Mouse (Mus musculus) right cerebral cortex, postnatal 4 days (tissue): Measurements from ENCODE around the gene Ptprn2.
A peak's percentile ranks its signal among the peaks of the same experiment; 100 is the strongest.

Experiments used
- DNase-seq: peaks from one replicate; pipeline ENCODE4 v3.0.0-alpha.2; 2022

The Ptprn2 gene

GRCm38 (mm10) chr12:117023235-117023634, 537.7 kb downstream of the Ptprn2 start:
- no peak for DNase-seq

DNA sequence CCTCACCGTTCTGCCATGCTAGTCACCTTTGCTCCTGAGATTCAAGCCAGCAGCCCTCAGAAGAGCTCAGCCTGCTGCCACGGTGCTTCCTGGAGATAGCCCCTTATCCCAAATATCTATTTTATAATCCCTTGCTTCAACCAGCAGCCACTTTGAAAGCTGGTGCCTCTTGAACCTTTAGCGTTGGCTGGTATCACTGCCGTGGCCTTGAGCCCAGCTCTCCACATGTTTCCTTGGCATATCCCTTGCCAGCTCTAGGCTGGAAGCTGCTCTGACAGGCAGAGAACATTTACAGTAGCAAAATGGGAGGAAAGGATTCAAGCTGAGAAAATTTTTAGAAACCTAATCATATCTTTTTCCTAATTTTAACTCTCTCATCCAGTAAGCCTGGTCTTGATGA, 539.4 kb downstream of the Ptprn2 start:
- peak; percentile 55 for DNase-seq

GRCm38 (mm10) chr12:117025676-117026075, 540.2 kb downstream of the Ptprn2 start:
- no peak for DNase-seq

GRCm38 (mm10) chr12:117027351-117027750, 541.8 kb downstream of the Ptprn2 start:
- DNase-seq = no peak

DNA sequence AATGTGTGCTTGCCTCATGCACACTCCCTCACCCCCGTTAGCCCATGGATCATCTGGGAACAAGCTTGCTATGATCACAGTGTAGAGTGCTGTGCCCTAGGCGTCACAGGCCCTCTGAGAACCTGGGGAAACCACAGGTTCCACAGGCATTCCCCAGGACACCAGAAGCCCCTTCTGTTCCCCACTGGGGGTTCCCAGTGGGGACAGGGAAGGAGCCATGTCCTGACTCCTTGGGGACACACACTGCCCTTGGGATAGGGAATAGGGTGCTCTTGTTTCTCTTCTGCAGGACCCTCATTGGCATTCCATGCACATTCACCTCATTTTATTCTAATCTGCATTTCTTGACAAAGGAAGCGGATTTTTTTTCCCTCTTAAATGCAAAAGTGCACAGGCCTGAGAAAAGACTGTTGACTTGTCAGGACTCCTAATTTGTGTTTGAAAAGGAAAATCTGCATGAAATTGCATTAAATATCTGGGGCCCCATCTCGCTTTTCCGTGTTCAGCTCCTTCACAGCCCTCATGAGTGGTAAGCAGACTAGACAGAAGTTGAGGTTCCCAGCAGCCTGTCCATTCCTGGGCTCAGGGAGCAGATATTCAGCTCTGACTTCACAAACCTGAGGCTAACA, 542.9 kb downstream of the Ptprn2 start:
- DNase-seq = no peak

DNA sequence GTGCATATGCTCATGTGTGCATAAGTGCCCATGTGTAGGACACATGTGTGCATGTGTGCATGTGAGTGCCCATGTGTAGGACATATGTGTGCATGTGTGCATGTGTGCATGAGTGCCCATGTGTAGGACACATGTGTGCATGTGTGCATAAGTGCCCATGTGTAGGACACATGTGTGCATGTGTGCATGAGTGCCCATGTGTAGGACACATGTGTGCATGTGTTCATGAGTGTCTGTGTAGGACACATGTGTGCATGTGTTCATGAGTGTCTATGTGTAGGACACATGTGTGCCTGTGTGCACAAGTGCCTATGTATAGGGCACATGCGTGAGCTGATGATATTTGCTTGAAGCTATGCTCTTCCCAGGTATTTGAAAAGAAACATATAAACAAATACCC, 547.7 kb downstream of the Ptprn2 start:
- DNase-seq = no peak

GRCm38 (mm10) chr12:117034506-117034905, 549.0 kb downstream of the Ptprn2 start:
- DNase-seq = no peak

DNA sequence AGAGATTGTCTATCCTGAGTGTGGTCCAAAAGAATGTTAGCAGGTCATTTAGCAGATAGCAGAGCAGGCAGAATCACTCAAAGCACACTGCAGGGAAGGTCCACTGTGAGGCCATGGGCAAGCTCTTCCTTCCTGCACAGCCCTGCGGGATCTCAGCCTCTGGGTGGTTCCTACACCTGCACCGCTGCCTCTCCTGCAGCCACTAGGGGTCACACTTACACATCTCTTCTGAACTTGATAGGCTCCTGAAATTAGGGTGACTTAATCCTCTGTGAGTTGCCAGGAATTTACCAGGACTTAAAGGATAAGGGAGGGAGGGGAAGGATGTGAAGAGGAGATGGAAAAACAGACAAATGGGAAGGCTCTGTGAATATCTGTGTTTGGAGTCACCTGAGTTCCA, 549.7 kb downstream of the Ptprn2 start:
- peak; percentile 56 for DNase-seq

- DNase-seq = no peak
These were observed 553.9 kb downstream of the Ptprn2 start for GRCm38 (mm10) chr12:117039411-117039810.

GRCm38 (mm10) chr12:117041409-117041808, 555.9 kb downstream of the Ptprn2 start:
- DNase-seq = no peak

- no peak for DNase-seq
These were observed 557.2 kb downstream of the Ptprn2 start for GRCm38 (mm10) chr12:117042706-117043105.

DNA sequence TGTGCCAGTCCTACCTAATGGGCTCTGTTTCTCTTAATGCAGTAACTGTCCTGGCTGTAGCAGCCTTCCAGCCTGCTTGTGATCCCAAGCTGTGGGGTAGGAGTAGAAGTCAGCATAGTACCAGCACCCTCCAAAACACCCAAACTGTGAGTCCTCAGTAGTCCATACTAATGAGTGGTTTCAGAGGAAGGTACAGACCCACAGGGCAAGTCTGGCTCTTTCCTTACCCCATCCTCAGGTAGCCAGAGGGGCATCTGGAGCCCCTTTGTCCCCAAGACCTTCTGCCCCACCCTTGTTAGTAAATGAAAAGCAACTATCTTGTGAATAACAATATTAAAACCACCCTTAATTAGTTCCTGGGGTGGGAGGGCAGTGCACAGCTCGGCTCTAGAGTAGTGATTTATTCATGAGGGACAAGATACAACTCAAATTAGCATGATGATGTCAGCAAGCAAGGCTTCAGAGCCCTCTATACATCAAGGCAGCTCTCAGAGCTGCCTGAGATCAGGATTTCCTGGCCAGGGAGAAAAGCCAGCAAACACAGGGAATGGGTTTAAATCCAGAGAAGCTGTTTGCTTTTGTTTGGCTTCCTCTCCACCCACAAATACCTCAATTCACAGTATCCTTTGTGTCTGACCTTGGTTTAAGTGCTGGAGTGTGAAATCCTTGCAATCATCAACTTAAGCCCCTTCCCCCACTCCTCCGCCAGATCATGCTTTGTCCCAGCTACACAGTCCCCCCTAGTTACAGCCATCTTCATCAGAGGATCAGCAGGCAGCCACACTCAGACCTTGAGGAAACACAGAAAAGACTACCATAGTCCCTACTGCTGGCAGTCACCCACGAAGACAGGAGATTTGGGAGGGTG, 562.1 kb downstream of the Ptprn2 start:
- no peak for DNase-seq

DNA sequence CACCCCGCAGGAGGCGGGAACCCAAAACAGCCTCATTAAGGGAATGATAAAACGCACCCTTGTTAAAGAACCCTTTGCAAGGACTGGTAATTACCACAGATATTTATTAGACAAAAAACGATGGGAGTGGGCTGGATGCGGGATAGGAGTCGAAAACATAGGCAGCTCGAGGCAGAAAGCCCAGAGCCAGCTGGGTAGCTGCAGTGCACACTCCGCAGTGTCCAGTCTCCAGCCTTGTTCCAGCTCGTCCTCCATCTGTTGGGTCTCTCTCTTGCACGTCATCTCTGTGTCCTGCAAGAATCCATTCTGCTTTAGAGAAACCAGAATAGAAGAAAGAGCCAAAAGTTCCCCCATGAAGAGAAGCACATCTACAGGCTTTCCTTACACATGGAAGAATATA, 564.3 kb downstream of the Ptprn2 start:
- DNase-seq = no peak

- DNase-seq = no peak
These were observed 567.8 kb downstream of the Ptprn2 start for GRCm38 (mm10) chr12:117053223-117053850.

DNA sequence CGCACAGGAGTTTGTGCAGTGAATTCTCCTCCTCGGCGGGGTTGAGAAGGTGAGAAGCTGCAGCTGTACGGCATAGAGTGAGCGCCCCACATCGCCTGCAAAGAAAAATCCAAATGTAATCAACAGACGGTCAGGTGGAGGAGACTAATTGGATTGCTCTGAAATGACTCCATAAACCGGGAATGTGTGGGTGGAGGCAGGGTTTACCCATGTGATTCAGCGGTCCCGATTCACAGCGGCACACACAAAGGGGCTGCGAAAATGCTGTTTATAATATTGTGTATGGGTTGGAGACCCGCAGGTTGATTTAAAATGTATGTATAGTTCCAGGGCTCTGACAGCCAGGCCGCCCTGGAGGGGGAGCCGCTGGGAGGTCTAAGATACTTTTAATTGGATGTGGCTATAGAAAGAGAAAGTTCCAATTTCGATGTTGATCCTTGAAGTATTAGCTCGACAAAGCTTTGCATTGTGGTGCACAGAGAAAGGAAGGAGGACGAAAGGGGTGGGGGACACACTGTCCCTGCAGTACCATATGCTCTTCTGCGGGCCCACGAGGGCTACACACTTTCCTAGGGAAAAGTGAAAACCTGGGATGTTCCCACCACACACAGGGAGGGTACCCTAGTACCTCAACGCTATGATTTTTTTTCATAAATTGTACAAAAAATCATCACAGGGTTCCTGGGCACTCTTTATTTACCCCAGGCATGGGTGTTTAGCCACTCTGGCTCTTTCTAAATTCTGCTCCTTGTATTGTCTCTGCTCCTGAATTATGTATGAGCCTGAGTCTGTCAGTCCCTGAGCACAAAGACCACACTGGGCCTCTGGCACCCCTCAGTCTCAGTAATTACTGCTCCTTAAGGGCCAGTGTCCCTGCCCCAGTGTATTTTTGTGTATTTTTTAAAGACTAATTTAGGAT, 568.6 kb downstream of the Ptprn2 start:
- DNase-seq = peak; percentile 10

DNA sequence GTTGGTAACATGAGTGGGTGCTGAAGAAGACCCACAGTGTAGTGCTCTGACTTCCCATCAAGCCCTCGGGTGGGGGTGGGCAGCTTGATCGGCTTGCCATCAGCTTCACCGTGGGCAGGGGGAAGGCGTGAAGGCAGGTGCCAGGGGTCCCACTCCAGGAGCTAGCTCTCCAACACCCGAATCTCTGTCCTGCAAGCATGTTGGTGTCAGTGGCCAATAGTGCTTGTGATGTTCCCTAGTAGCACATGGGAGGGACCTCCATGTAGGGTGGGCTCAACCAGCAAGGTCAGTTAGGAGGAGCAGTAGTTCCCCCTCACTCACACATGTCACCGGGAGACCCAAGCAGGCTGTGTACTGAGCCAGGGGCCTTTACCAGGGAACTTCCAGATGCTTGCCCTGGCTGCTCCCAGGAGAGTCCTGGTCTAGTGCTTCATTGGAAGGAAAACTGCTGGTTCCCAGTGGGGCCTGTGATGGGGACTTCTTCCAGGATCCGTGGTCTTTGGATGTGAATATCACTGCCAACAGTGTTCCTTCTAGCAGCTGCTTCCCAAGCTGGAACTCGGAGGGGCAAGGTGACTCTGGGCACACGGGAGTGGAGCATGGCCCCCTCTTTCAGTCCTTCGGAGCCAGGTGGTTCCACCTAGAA, 569.5 kb downstream of the Ptprn2 start:
- no peak for DNase-seq

GRCm38 (mm10) chr12:117058184-117058958, 572.9 kb downstream of the Ptprn2 start:
- no peak for DNase-seq

DNA sequence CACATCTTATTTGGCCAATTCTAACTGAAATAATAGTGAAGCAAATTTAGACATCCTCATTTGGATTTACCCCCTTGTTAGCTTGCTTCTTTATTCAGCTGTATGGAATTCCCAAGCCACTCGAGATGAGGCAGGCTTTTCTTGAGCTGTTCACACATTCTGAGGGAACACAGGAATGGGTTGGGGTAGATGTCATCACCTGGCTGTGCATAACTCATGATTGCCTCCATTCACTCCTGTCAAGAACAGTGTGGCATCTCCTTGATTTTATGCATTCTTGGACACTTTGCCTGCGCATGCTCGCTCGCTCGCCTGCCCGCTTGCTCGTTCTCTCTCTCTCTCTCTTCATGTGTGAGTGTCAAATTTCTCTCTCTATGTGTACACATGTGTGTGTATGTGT, 573.5 kb downstream of the Ptprn2 start:
- no peak for DNase-seq

DNA sequence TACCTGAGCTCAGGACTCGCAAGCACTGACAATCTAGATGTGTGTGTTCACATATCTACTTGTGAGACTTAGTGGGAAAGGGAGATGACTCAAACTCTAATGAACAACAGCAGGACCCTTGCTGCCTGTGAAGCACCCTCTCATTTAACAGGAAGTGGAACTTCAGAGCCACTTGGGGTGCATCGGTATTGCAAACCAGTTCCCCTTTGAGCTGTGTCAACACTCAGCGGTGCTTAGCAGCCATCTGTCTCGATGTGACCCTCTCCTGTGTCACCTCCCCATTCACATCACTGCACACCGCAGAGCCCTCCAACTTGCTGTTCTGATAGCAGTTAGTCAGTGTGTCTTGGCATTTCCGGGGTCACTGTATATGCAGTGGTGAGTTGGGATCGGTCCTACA, 592.1 kb downstream of the Ptprn2 start:
- no peak for DNase-seq

DNA sequence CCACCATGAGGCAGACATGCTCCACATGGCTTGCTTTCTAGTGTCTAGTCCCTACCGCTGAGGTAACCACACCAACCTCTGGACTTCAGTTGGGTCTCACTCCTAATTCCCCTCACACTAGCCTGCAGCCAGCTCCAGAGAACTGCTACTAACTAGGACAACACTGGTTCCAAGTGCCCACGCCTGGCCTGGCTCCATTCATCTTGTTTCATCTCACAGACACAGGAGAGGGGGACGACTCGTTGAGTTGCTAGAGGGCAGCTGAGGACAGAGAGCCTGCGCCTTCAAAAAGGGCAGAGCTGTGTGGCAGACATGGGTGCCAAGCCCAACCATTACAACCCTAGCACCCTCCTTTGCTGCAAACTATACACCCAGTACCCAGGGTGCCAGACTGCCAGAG, 593.4 kb downstream of the Ptprn2 start:
- no peak for DNase-seq

DNA sequence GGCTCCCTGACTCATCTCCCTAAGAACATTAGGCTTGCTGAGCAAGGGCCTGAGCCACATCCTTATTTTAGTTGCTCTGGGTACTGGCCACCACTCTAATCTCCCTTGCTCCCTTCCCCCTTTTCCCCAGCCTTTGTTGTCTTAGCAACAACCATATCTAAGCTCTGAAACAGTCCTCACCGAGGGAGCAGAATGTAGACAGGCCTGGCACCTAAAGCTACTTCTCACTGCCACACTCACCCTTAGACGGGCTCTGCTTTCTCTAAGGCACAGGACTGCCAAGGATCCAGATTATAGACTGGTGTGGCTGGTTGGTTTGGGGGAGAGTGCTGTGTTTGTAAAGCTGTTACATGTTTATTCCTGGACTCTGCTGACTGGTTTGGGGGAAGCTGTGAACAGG, 594.2 kb downstream of the Ptprn2 start:
- DNase-seq = no peak
